Mouse (Mus musculus) ES-Bruce4 (cell line): ENCODE data around the gene Gm11985.

Experiments
- CTCF ChIP-seq: IDR thresholded peaks from one replicate; pipeline ENCODE4 v1.8.1; 2011; ENCODE audit warnings: low read depth, low read length
- EP300 ChIP-seq: IDR thresholded peaks from 2 replicates; pipeline ENCODE4 v1.6.1; 2011; ENCODE audit warnings: low read depth, low read length; ENCODE audit not compliant: insufficient read depth
- POLR2A ChIP-seq: IDR thresholded peaks from one replicate; pipeline ENCODE4 v1.8.1; 2011; ENCODE audit warnings: low read length; ENCODE audit not compliant: insufficient read depth

DNA sequence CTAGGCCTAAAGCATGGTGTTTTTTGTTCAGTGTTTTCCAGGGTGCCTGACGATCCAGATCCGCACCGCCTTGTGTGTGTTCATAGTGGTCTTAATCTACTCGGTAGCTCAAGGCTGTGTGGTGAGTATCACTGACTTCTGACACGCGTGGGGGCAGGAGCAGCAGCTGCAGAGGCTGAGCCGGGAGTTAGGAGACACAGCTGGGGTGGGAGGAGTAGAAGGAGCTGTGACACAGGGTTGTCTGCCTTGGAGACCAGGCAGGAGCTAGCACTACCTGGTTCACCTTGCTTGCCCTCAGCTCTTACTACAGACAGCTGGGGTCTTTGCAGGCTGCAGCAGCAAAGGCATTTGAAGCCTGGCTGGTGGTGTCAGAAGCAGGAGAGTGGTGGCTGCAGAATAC lies 38.9 kb downstream of the Gm11985 start:
- no peak for TF ChIP-seq CTCF
- TF ChIP-seq EP300: no peak
- no peak for TF ChIP-seq POLR2A
